Mouse (Mus musculus): Measurements from ENCODE around the gene Tst. TPM values are rescaled to one million over a fixed set of nuclear protein-coding genes. Genes with fewer than 3 reads are reported as not detected.
A peak's percentile ranks its signal among the peaks of the same experiment; 100 is the strongest.

Tst gene
- polyA plus RNA-seq, 1 experiment from 2014 or later = 363 TPM

DNA sequence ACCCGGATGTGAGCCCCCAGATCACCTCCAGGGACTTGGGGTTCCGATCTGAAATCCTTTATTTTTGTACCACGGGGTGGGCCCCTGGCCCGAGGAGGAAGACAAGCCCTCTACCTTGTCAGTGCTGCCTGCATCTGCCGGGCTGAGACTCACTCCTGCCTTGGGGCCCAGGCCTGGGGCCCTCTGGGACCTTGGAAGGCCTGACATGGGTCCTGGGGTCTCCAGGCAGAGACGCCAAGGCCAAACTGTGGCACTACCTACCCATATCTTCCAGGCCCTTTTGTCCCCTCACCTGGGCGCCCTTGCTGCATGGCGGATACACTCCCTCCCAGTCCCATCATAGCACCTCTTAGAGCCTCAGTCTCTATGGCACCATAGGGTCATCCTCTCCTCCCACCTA lies 32.8 kb upstream of the Tst start:
- WGBS (ENCODE audit: insufficient replicate concordance) = 61% methylated on average over 8 of the region's 8 CpGs
- Histone ChIP-seq H3K4me2 (ENCODE audit: low read depth, low read length) (no peak overlapping the region), H3K9ac (replicated peaks) (no peak overlapping the region), H3K9me3 (ENCODE audit: low read length) (no peaks in the 10 kb centered on the region), H3K4me3 (ENCODE audit: low read depth, low read length) (no peak overlapping the region), H3K27me3 (ENCODE audit: insufficient read depth, low read length) (peaks cover 3% of the 10 kb centered on the region; the same call in 1 of the 2 replicates), H3K36me3 (replicated peaks; ENCODE audit: insufficient read depth, low read length) (peaks cover 11% of the 10 kb centered on the region), H3K27ac (ENCODE audit: low read depth) (no peak overlapping the region; the same call in 1 of the 2 replicates), H3K4me1 (ENCODE audit: insufficient read depth) (peaks cover 13% of the 10 kb centered on the region)
- no peak for TF ChIP-seq CTCF (IDR thresholded peaks at IDR 0.05; ENCODE audit: low read depth)
- no peak for TF ChIP-seq EP300 (IDR thresholded peaks at IDR 0.05; ENCODE audit: low read depth)
- no peak for ATAC-seq
- DNase-seq = no peak

DNA sequence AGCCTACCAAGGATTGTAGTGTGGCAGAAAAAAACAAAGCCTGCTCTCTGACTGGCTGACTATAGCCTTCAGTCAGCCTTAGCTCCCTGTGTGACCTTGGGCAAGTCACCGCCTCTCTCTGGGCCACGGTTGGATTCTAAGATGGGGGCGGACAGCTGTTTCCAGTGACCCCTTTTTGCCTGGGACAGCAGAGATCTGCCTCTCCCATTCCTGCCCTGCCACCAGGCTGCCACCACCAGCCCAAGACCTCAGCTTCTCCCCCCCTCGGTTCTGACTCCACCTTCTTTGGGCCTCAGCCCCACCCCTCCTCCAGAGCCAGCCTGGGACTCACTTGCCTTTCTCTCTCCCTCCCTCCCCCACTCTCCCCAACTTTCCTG lies 32.3 kb upstream of the Tst start:
- DNase-seq = no peak

DNA sequence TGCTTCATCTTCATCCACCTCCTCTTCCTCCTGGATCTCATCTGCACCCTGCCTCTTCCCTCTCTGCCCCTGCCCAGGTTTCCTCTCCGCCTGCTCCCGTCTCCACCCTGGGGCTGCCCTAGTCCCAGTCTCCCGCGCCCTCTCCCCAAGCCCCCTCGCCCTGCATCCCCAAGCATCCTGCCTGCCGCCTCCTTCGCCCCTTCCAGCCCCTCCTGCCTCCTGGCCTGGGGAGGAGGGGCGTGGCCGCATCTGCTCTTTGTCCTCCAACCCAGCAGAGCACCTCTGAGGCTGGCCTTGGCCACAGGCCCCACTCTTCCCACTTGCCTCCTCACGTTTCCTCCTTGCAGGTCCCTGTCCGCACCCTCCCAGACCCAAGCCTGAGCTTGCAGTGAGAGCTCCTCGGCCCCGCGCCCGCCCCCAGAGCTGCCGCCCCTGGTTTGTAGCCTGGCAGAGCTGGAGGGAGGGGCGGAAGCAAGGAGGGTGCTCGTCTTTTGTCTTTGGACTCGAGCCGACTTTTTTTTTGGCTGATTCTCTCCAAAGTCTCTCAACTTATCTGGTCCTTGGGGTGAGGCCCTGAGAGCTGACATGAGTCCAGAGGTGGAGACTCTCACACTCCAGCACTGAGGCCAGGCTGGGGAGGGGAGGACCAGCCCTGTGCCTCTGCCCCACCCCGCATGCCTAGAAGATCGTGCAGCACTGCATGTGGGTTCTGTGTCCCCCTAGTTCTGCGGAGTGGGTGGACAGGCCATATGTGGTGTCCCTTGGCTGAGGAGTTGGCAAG lies 31.7 kb upstream of the Tst start:
- 45% methylated on average over 23 of the region's 23 CpGs for WGBS (ENCODE audit: insufficient replicate concordance)
- H3K36me3 ChIP-seq (replicated peaks; ENCODE audit: insufficient read depth, low read length) = peaks cover 11% of the 10 kb centered on the region; the same call in 1 of the 2 replicates
- peaks cover 17% of the 10 kb centered on the region for H3K4me1 ChIP-seq (ENCODE audit: insufficient read depth)
- H3K9me3 ChIP-seq (ENCODE audit: low read length) = no peaks in the 10 kb centered on the region
- no peak for TF ChIP-seq CTCF (IDR thresholded peaks at IDR 0.05; ENCODE audit: low read depth)
- no peak for TF ChIP-seq EP300 (IDR thresholded peaks at IDR 0.05; ENCODE audit: low read depth)
- ATAC-seq (peak; percentile 13), DNase-seq (no peak)
- peak overlapping the region; percentile 55 for H3K9ac ChIP-seq (replicated peaks)
- H3K27ac ChIP-seq (ENCODE audit: low read depth) = peak overlapping the region; percentile 51
- no peak overlapping the region for H3K4me3 ChIP-seq (ENCODE audit: low read depth, low read length)
- H3K27me3 ChIP-seq (ENCODE audit: insufficient read depth, low read length) = peaks cover 3% of the 10 kb centered on the region; the same call in 1 of the 2 replicates
- H3K4me2 ChIP-seq (ENCODE audit: low read depth, low read length) = peak overlapping the region; percentile 49

More for the DNA sequence above, 32.3 kb upstream of the Tst start:
- ATAC-seq = no peak
- peaks cover 13% of the 10 kb centered on the region for H3K4me1 ChIP-seq (ENCODE audit: insufficient read depth)
- no peak overlapping the region for H3K4me2 ChIP-seq (ENCODE audit: low read depth, low read length)
- H3K4me3 ChIP-seq (ENCODE audit: low read depth, low read length) = no peak overlapping the region
- H3K36me3 ChIP-seq (replicated peaks; ENCODE audit: insufficient read depth, low read length) = peaks cover 11% of the 10 kb centered on the region; the same call in 1 of the 2 replicates
- H3K9ac ChIP-seq (replicated peaks) = no peak overlapping the region
- TF ChIP-seq EP300 (IDR thresholded peaks at IDR 0.05; ENCODE audit: low read depth) (no peak), CTCF (IDR thresholded peaks at IDR 0.05; ENCODE audit: low read depth) (no peak)
- H3K27ac ChIP-seq (ENCODE audit: low read depth) = peak overlapping the region; percentile 51; the same call in 1 of the 2 replicates
- 50% methylated on average over 4 of the region's 4 CpGs for WGBS (ENCODE audit: insufficient replicate concordance)
- no peaks in the 10 kb centered on the region for H3K9me3 ChIP-seq (ENCODE audit: low read length)
- H3K27me3 ChIP-seq (ENCODE audit: insufficient read depth, low read length) = peaks cover 3% of the 10 kb centered on the region; the same call in 1 of the 2 replicates

DNA sequence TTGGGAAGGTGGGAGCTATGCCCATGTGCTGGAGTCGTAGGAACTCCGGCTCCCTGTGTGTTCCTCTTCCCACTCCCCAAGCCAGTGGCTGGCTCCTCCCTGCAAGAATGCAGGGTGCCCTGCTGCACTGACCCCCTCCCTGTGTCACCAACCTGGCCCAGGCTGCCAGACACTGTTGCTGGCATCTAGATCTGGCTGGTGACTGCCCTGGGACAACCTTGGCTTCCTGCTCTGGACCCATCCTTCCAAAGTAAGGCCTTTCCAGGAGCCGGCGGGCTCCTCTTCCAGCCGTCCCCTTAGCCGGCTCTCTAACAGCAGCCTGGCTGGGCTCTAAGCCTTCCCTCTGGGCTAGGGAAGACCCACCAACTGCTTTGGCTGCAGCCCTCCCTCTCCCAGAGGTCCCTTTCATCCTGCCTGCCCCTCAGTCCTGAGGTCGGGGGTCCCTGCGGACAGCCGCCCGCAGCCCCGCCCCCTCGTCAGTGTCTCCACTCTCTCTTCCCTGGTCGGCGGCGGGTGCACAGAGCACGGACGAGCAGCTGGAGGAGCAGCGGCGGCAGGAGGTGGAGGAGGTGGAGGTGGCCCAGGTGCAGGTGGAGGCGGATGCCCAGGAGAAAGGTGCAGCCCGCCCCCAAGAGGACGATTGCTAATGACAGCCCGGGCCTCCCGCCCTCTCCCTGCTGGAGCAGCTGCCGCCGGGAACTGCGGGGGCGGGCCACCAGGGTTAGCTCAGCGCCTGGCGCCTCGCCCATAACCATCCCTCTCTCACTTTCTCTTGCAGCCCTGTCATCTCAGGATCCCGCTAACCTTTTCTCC lies 30.9 kb upstream of the Tst start:
- TF ChIP-seq EP300 (IDR thresholded peaks at IDR 0.05; ENCODE audit: low read depth) (no peak), CTCF (IDR thresholded peaks at IDR 0.05; ENCODE audit: low read depth) (peak; percentile 44)
- Histone ChIP-seq H3K4me2 (ENCODE audit: low read depth, low read length) (peak overlapping the region; percentile 49), H3K9ac (replicated peaks) (peak overlapping the region; percentile 55), H3K36me3 (replicated peaks; ENCODE audit: insufficient read depth, low read length) (0 out of 2 replicates have a peak, but pooled peaks cover 6% of the 10 kb centered on the region), H3K27ac (ENCODE audit: low read depth) (no peak overlapping the region), H3K4me1 (ENCODE audit: insufficient read depth) (peaks cover 19% of the 10 kb centered on the region), H3K27me3 (ENCODE audit: insufficient read depth, low read length) (peaks cover 3% of the 10 kb centered on the region; the same call in 1 of the 2 replicates), H3K4me3 (ENCODE audit: low read depth, low read length) (no peak overlapping the region), H3K9me3 (ENCODE audit: low read length) (no peaks in the 10 kb centered on the region)
- peak; percentile 84 for DNase-seq
- 23% methylated on average over 30 of the region's 32 CpGs for WGBS (ENCODE audit: insufficient replicate concordance)
- ATAC-seq = peak; percentile 74

DNA sequence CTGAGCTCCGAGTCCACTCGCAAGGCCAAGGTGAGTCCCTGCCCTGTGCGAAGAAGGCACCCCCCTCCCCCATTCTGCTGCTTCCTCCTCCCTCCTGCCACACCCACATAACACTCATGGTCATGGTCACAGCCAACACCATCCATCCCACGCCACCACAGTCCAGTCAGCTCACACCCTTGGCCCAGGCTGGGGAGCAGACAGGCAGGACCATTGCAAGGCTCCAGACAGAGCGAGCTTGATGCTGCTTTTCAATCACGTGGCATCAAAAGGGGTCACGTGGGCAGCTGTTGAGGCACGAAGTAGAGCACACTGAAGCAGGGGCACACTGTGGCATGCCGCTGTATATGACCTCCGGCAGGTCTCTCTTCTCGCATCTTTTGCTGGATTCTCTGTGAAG lies 30.0 kb upstream of the Tst start:
- no peak for TF ChIP-seq CTCF (IDR thresholded peaks at IDR 0.05; ENCODE audit: low read depth)
- TF ChIP-seq EP300 (IDR thresholded peaks at IDR 0.05; ENCODE audit: low read depth) = no peak
- H3K4me1 ChIP-seq (ENCODE audit: insufficient read depth) = peaks cover 19% of the 10 kb centered on the region
- H3K27ac ChIP-seq (ENCODE audit: low read depth) = no peak overlapping the region
- H3K36me3 ChIP-seq (replicated peaks; ENCODE audit: insufficient read depth, low read length) = 0 out of 2 replicates have a peak, but pooled peaks cover 3% of the 10 kb centered on the region
- peaks cover 3% of the 10 kb centered on the region; the same call in 1 of the 2 replicates for H3K27me3 ChIP-seq (ENCODE audit: insufficient read depth, low read length)
- H3K4me2 ChIP-seq (ENCODE audit: low read depth, low read length) = no peak overlapping the region
- H3K9me3 ChIP-seq (ENCODE audit: low read length) = no peaks in the 10 kb centered on the region
- DNase-seq (no peak), ATAC-seq (no peak)
- H3K4me3 ChIP-seq (ENCODE audit: low read depth, low read length) = no peak overlapping the region
- 90% methylated on average over 11 of the region's 11 CpGs for WGBS (ENCODE audit: insufficient replicate concordance)
- no peak overlapping the region for H3K9ac ChIP-seq (replicated peaks)
